Mouse (Mus musculus): ENCODE results near the gene Clgn. TPM values are rescaled to one million over a fixed set of nuclear protein-coding genes. Genes with fewer than 3 reads are reported as not detected.

Clgn gene
- polyA plus RNA-seq (2015; fragmentation: Nextera tagmentation; extraction: Ambion mirVana): 0.05 and 0.14 TPM in 2 replicates

- H3K9ac ChIP-seq (ENCODE audit: low read length): peak within 1 kb of the TSS; percentile 45; the same call in 1 of the 2 replicates
- peaks cover 21% of the 10 kb centered on the region for H3K27me3 ChIP-seq (ENCODE audit: control insufficient read depth, insufficient read depth, low read depth, low read length)
- peak within 1 kb of the TSS; percentile 55 for H3K4me2 ChIP-seq (ENCODE audit: low read depth, low read length)
- H3K4me1 ChIP-seq (replicated peaks; ENCODE audit: control insufficient read depth, insufficient read depth, low read length): no peaks in the 10 kb centered on the region; the same call in 1 of the 2 replicates
- 5% methylated on average over 37 of the region's 41 CpGs for WGBS
- no peaks in the 10 kb centered on the region for H3K36me3 ChIP-seq (ENCODE audit: control insufficient read depth, insufficient read depth, low read length)
- H3K27ac ChIP-seq (ENCODE audit: low read length): no peak within 1 kb of the TSS
- no peaks in the 10 kb centered on the region for H3K9me3 ChIP-seq (ENCODE audit: control insufficient read depth, low read length)
- peak within 1 kb of the TSS; percentile 40 for H3K4me3 ChIP-seq (ENCODE audit: low read length)
- ATAC-seq (ENCODE audit: low read depth): peak; percentile 34; the same call in 1 of the 2 replicates
Observed at GRCm38 (mm10) chr8:83389316-83390005, at the start of gene Clgn. Gene Clgn (plus strand): TSS chr8:83389867.

GRCm38 (mm10) chr8:83342076-83342475 lies 47.6 kb upstream of the Clgn start:
- Histone ChIP-seq H3K27ac (ENCODE audit: low read length) (no peak overlapping the region), H3K4me1 (replicated peaks; ENCODE audit: control insufficient read depth, insufficient read depth, low read length) (no peaks in the 10 kb centered on the region), H3K4me3 (ENCODE audit: low read length) (no peak overlapping the region), H3K36me3 (ENCODE audit: control insufficient read depth, insufficient read depth, low read length) (no peaks in the 10 kb centered on the region), H3K9me3 (ENCODE audit: control insufficient read depth, low read length) (no peaks in the 10 kb centered on the region), H3K27me3 (ENCODE audit: control insufficient read depth, insufficient read depth, low read depth, low read length) (no peaks in the 10 kb centered on the region), H3K4me2 (ENCODE audit: low read depth, low read length) (no peak overlapping the region), H3K9ac (ENCODE audit: low read length) (no peak overlapping the region)
- no peak for ATAC-seq (ENCODE audit: low read depth)
- 82% methylated on average over 3 of the region's 3 CpGs for WGBS

- Histone ChIP-seq H3K27ac (ENCODE audit: low read length) (no peak overlapping the region), H3K9ac (ENCODE audit: low read length) (no peak overlapping the region), H3K4me2 (ENCODE audit: low read depth, low read length) (no peak overlapping the region), H3K4me3 (ENCODE audit: low read length) (no peak overlapping the region), H3K36me3 (ENCODE audit: control insufficient read depth, insufficient read depth, low read length) (no peaks in the 10 kb centered on the region), H3K27me3 (ENCODE audit: control insufficient read depth, insufficient read depth, low read depth, low read length) (no peaks in the 10 kb centered on the region), H3K9me3 (ENCODE audit: control insufficient read depth, low read length) (no peaks in the 10 kb centered on the region), H3K4me1 (replicated peaks; ENCODE audit: control insufficient read depth, insufficient read depth, low read length) (no peaks in the 10 kb centered on the region)
- no peak for ATAC-seq (ENCODE audit: low read depth)
Observed at GRCm38 (mm10) chr8:83342693-83343092, 47.0 kb upstream of the Clgn start.

- H3K4me1 ChIP-seq (replicated peaks; ENCODE audit: control insufficient read depth, insufficient read depth, low read length): no peaks in the 10 kb centered on the region
- no peaks in the 10 kb centered on the region for H3K9me3 ChIP-seq (ENCODE audit: control insufficient read depth, low read length)
- H3K27me3 ChIP-seq (ENCODE audit: control insufficient read depth, insufficient read depth, low read depth, low read length): no peaks in the 10 kb centered on the region
- no peak within 1 kb of the TSS for H3K4me3 ChIP-seq (ENCODE audit: low read length)
- no peaks in the 10 kb centered on the region for H3K36me3 ChIP-seq (ENCODE audit: control insufficient read depth, insufficient read depth, low read length)
- ATAC-seq (ENCODE audit: low read depth): no peak
- no peak within 1 kb of the TSS for H3K27ac ChIP-seq (ENCODE audit: low read length)
- no peak within 1 kb of the TSS for H3K4me2 ChIP-seq (ENCODE audit: low read depth, low read length)
- no peak within 1 kb of the TSS for H3K9ac ChIP-seq (ENCODE audit: low read length)
- 66% methylated on average over 18 of the region's 18 CpGs for WGBS
Observed at GRCm38 (mm10) chr8:83348263-83348662, 41.4 kb upstream of the Clgn start, which contains the start of gene Mgat4d. Gene Mgat4d (plus strand): TSS chr8:83348471.

- H3K9me3 ChIP-seq (ENCODE audit: control insufficient read depth, low read length): no peaks in the 10 kb centered on the region
- no peak overlapping the region for H3K9ac ChIP-seq (ENCODE audit: low read length)
- H3K4me3 ChIP-seq (ENCODE audit: low read length): no peak overlapping the region
- ATAC-seq (ENCODE audit: low read depth): no peak
- no peaks in the 10 kb centered on the region for H3K27me3 ChIP-seq (ENCODE audit: control insufficient read depth, insufficient read depth, low read depth, low read length)
- 82% methylated on average over 2 of the region's 2 CpGs for WGBS
- no peaks in the 10 kb centered on the region for H3K4me1 ChIP-seq (replicated peaks; ENCODE audit: control insufficient read depth, insufficient read depth, low read length)
- no peak overlapping the region for H3K4me2 ChIP-seq (ENCODE audit: low read depth, low read length)
- no peaks in the 10 kb centered on the region for H3K36me3 ChIP-seq (ENCODE audit: control insufficient read depth, insufficient read depth, low read length)
- H3K27ac ChIP-seq (ENCODE audit: low read length): no peak overlapping the region
Observed at GRCm38 (mm10) chr8:83351315-83351714, 38.4 kb upstream of the Clgn start.

DNA sequence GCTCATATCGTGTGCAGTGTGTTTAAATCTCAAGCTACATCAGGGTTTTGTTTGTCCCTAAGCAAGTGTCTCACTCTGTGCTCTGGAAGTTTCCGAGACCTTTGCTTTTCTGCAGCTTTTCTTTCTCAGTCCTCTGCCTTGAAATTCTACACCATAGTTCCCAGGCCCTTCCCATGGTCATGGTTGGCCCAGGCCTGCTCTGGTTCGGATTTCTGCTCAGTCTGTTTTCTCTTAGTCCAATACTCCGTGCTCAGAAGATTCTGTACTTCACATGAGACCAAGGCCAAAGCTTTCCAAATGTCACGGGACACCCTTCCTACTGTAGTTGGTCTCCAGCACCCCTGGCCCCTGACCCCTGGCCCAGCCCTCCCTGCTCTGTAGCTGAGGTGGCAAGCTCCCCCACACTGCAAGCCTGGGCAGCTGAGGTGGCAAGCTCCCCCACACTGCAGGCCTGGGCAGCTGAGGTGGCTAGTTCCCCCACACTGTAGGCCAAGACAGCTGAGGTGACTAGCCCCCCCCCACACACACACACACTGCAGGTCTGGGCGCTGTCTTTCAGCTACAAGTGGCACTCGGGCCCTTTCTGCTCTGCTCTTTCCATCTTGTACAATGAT lies 26.4 kb upstream of the Clgn start:
- 0 out of 2 replicates have a peak, but pooled peaks have one; percentile 23 for ATAC-seq (ENCODE audit: low read depth)
- Histone ChIP-seq H3K36me3 (ENCODE audit: control insufficient read depth, insufficient read depth, low read length) (no peaks in the 10 kb centered on the region), H3K9ac (ENCODE audit: low read length) (no peak overlapping the region), H3K27ac (ENCODE audit: low read length) (no peak overlapping the region), H3K4me1 (replicated peaks; ENCODE audit: control insufficient read depth, insufficient read depth, low read length) (no peaks in the 10 kb centered on the region), H3K27me3 (ENCODE audit: control insufficient read depth, insufficient read depth, low read depth, low read length) (no peaks in the 10 kb centered on the region), H3K4me3 (ENCODE audit: low read length) (no peak overlapping the region), H3K4me2 (ENCODE audit: low read depth, low read length) (no peak overlapping the region), H3K9me3 (ENCODE audit: control insufficient read depth, low read length) (no peaks in the 10 kb centered on the region)
- 43% methylated on average over 7 of the region's 7 CpGs for WGBS

DNA sequence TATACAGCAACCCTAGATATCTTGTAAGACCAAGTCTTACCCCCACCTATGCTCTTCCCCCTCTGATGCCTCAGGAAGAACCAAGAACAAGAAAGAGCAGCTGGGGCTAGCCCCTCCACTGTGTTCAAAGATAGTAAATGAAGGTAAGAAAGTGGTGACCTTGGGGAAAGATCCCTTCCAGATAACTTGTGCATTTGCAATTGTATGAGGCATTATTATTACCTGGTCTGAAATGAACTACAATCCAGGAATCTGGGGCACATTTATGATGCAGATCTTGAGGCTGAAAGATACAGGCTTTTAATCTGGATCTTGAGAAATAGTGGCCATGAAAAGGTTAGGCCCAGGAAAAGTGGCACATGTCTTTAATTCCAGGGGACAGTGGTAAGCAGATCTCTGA lies 12.4 kb upstream of the Clgn start:
- no peak overlapping the region for H3K4me3 ChIP-seq (ENCODE audit: low read length)
- no peak overlapping the region for H3K4me2 ChIP-seq (ENCODE audit: low read depth, low read length)
- no peak for ATAC-seq (ENCODE audit: low read depth)
- no peaks in the 10 kb centered on the region for H3K27me3 ChIP-seq (ENCODE audit: control insufficient read depth, insufficient read depth, low read depth, low read length)
- no peaks in the 10 kb centered on the region for H3K36me3 ChIP-seq (ENCODE audit: control insufficient read depth, insufficient read depth, low read length)
- no peaks in the 10 kb centered on the region for H3K4me1 ChIP-seq (replicated peaks; ENCODE audit: control insufficient read depth, insufficient read depth, low read length)
- H3K9ac ChIP-seq (ENCODE audit: low read length): no peak overlapping the region
- H3K9me3 ChIP-seq (ENCODE audit: control insufficient read depth, low read length): no peaks in the 10 kb centered on the region
- H3K27ac ChIP-seq (ENCODE audit: low read length): no peak overlapping the region

- Histone ChIP-seq H3K36me3 (ENCODE audit: control insufficient read depth, insufficient read depth, low read length) (no peaks in the 10 kb centered on the region), H3K4me3 (ENCODE audit: low read length) (no peak overlapping the region), H3K27me3 (ENCODE audit: control insufficient read depth, insufficient read depth, low read depth, low read length) (no peaks in the 10 kb centered on the region), H3K9ac (ENCODE audit: low read length) (no peak overlapping the region), H3K9me3 (ENCODE audit: control insufficient read depth, low read length) (no peaks in the 10 kb centered on the region), H3K4me1 (replicated peaks; ENCODE audit: control insufficient read depth, insufficient read depth, low read length) (no peaks in the 10 kb centered on the region), H3K27ac (ENCODE audit: low read length) (no peak overlapping the region), H3K4me2 (ENCODE audit: low read depth, low read length) (no peak overlapping the region)
- WGBS: 38% methylated on average over 4 of the region's 4 CpGs
- no peak for ATAC-seq (ENCODE audit: low read depth)
Observed at GRCm38 (mm10) chr8:83380141-83380540, 9.5 kb upstream of the Clgn start.

DNA sequence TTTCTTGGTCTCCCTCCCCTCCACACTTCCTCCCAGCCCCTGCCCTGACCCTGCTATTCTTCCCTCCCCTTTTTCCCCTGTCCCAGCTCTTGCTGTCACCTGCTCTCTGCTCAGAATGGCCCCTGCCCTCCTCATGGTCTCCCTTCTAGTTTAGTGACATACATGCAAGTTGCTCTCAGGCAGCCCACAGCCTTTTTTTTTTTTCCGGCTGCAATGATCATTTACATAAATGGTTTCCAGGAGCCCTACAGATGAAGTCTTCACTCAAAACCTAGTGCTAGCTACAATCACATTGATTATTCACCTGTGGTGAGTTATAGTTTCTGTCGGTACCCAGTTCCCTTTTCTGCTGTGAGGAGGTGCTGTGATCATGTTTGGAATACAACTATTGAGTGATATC lies 8.7 kb upstream of the Clgn start:
- no peak overlapping the region for H3K27ac ChIP-seq (ENCODE audit: low read length)
- H3K27me3 ChIP-seq (ENCODE audit: control insufficient read depth, insufficient read depth, low read depth, low read length): no peaks in the 10 kb centered on the region
- H3K9me3 ChIP-seq (ENCODE audit: control insufficient read depth, low read length): no peaks in the 10 kb centered on the region
- H3K36me3 ChIP-seq (ENCODE audit: control insufficient read depth, insufficient read depth, low read length): no peaks in the 10 kb centered on the region
- no peak overlapping the region for H3K4me3 ChIP-seq (ENCODE audit: low read length)
- no peak overlapping the region for H3K9ac ChIP-seq (ENCODE audit: low read length)
- WGBS: 76% methylated on average over 2 of the region's 2 CpGs
- H3K4me1 ChIP-seq (replicated peaks; ENCODE audit: control insufficient read depth, insufficient read depth, low read length): no peaks in the 10 kb centered on the region
- no peak overlapping the region for H3K4me2 ChIP-seq (ENCODE audit: low read depth, low read length)
- ATAC-seq (ENCODE audit: low read depth): no peak
